Mouse (Mus musculus): ENCODE results near the gene Gm17657.

Gm17657 gene

DNA sequence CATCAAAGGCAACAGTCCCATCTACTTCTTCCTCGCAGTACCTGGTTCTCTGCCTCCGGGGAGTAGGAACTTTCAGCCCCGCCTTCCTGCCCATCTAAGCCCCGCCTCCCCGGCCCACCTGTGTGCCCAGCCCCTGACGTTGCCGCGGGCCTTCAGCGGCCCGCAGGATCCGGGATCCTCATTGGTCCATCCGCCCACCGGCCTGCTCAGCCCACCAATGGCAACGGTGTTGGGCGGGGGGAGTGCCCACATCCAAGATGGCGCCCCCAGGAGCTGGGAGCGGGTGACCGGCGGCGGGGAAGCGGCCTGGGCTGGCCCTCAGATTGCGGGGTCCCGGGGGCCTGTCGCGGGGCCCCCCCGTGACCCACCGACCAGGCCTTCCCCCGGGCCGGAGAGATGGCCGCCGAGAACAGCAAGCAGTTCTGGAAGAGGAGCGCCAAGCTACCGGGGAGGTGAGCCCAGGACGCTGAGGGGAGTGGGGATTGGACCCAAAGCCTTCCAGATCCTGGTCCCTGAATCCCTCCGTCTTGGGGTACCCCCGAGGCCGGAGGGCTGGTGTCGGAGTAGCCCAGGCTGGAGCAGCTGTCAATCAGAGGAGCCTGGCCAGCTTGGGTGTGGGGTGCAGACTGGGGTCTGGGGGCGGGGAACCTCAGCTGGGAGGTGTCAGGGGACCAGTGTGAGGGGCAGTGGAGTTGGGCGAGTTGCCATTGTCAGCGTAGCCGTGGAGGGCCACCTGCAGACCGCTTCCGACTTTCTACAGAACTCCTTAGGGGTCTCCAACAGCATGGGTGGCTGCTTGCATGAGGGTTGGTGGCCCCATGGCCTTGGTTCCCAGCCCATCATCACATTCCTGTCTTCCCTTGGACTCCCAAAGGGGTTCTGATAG, at the start of gene Gm17657, which contains the start of gene Tbc1d22b:
TSS of gene Gm17657 (minus strand) at position 96 of the 886 bp plus-strand sequence.
TSS of gene Tbc1d22b (plus strand) at position 243 of the 886 bp plus-strand sequence.
- DNase-seq, result peak; percentile 98

DNA sequence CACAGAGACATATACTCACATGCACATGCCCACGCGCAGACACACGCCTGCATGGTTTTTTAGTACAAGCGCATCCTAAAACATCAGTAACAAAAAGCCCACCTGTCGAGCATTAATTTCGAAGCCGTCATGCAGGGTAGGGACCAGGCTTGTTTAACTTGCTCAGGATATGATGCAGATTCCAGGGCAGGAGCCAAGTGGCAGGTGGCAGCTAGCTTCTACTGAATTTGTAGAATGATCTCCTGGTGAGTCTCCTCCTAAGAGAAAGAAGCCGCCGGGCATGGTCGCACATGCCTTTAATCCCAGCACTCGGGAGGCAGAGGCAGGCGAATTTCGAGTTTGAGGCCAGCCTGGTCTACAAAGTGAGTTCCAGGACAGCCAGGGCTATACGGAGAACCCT, 49.6 kb upstream of the Gm17657 start:
- no peak for DNase-seq

DNA sequence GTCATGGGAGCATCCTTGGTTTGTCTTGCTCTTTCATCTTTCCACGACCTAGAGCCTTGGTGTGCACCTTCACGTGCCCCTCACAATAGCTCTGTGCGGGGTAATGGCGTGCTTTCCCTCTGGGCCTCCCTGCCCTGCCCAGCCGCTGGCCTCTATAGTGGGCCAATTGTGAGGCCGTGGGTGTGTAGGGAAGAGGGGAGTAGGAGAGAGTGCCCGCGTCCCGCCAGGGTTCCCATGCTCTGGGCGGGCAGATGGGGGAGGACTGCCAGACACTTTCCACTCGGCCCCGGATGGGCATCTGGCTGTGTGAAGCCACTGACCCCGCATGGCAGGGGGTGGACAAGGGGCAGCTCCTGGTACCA, 47.3 kb upstream of the Gm17657 start:
- DNase-seq, result no peak

DNA sequence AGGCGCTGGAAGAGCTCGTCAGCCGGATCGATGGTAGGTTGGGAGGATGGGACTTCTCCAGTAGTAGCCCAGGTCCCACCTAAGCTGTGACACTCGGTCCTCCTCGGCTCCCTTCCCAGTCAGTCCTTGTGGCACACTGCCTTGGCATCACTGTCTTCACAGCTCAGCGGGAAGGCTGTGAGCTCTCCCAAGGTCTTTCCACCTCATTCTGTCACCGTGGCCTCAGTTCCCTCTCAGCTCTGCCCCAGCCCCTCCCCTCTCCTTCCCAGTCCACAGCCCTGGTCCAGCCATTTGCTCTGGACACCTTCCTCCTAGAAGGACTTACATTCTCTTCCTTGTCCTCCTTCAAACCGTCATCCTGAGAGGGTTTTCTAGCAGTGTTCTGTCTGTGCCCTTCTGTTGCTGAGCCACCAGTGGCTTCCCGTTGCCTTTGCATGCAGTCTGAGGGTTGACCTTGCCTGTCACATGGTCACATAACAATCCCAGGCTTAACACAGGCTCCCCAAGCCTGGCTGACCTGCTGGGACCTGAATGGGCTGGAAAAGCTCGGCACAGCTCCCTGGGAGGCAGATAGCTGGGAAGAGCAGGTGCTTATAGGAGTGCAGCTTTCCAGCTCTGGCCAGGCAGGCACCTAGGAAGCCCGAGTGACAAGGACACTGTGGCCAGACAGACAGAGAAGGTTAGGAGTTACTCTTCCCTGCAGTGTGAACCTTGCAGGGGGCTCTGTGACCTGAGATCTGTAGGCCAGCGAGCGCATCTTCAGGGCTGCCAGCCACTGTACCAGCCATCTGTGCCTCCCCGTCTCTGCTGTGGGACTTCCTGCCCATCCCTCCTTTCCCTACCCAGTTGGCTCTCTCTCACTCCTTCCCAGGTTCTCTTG, 46.7 kb upstream of the Gm17657 start:
- no peak for DNase-seq

DNA sequence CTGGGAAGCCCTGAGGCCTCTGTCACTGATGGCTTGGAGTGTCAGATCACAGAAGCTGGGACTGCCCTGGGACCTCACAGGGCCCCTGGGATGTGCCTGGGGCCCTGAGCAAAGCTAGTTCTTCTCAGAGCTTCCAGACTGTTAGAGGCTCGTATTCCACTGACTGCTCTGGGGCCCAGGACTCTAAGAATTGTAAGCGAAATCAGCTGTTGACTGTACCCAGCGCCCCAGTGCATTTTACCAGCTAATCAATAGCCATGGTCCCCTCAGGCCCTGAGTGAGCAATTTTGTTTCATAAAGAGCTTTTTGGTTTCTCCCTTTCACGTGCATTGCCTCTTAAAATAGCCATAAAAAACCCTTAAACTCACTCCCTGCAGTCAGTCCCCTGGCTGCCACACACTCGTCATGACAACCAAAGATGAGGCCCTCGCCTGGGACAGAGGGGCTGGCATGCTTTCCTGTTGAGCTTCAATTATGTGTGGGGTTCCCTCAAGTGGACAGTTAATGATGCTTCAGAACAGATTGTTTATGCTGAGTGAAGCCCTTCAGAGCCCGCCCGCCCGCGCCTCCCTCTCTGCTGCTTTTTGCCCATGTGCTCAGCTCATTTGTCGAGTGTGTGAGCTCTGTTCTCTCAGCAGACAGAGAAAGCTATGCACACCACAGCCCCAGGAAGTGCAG, 39.9 kb upstream of the Gm17657 start:
- DNase-seq, result no peak

DNA sequence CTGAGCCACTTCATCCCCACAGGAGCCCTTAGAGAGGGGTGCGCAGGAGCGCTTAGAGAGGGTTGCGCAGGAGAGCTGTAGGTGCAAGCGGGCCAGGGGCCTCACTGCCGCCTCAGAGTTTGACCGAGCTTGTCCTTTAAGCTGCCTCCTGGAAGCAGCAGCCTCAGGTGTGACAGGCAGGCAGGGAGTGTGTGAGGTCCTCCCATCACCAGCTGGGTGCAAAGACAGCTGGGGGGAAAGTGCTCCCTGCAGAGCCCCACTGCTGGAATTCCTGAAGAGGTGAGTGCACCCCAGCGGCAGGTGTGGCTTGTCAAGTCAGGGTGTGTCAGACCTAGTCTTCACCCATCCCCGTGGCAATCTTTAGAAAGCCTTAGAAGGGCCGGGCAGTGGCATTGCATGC, 37.5 kb upstream of the Gm17657 start:
- DNase-seq, result no peak

DNA sequence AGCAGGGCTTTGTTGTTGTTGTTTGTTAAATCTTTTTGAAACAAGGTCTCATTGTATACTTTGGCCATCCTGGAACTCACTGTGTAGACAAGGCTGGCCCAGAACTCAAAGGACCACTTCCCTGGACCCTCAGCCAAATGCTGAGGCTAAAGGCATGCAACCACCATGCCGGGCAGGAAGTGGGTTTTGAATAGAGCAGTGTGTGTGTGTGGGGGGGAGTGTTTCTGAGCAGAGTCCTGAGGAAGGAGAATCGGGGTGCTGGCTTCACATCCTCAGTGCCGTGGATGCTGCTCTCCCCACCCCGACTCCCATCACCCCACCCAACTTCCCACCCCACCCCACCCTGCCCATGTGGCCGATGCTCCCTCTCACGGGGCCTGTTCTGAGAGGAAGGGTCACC, 36.0 kb upstream of the Gm17657 start:
- DNase-seq, result no peak

DNA sequence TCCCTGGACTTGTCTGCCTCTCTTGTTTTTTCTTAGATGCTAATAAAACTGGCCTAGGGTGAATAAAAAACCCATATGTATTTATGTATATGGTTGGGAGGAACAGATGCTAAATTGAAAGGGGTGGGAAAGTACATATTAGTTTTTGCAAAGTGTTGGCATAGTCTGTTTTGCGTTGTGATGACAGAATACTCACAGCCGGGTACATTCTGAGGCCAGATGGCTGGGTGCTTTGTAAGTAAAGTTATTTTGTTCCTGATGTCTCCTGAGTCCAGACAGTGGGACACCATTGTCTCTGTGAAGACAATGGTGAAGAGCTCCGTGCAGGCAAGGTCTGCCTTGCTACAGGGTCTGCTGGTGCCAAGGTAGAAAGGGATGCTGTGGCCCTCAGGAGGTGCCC, 35.3 kb upstream of the Gm17657 start:
- DNase-seq, result no peak

DNA sequence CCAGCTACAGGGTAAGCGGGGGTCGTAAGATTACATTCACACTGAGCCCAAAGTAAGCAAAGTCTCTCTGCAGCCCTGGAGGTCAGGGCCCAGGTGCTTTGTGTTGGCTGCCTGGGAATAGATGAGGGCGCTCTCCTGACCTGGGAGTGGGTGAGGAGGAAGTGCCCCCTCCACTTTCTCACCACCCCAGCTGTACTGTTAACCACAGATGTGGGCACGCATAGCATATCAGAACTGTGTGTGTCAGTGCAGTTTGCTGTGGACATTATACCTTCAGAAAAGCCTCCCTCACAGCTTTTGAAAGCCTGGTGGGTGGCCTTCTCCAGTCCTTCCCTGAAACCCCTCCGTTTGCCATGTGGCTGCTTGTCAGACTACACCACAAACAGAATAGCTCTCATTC, 34.9 kb upstream of the Gm17657 start:
- no peak for DNase-seq

DNA sequence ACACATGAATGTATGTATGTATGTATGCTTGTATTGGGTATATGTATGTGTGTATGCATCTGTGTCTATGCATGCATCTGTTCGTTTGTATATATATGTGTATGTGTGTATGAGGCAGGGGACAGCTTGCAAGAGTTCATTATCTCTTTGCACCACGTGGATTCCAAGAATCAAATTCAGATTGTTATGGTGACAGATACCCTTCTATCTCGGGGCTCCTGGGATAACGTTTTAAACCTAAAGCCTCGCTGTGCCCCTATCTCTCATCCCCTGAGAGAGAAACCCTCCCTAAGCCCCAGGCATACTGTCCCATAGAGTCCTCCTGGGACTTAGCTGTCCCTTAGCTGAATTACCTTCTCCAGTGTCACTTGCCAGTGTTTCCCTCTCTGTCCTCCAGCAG, 34.1 kb upstream of the Gm17657 start:
- DNase-seq, result no peak

DNA sequence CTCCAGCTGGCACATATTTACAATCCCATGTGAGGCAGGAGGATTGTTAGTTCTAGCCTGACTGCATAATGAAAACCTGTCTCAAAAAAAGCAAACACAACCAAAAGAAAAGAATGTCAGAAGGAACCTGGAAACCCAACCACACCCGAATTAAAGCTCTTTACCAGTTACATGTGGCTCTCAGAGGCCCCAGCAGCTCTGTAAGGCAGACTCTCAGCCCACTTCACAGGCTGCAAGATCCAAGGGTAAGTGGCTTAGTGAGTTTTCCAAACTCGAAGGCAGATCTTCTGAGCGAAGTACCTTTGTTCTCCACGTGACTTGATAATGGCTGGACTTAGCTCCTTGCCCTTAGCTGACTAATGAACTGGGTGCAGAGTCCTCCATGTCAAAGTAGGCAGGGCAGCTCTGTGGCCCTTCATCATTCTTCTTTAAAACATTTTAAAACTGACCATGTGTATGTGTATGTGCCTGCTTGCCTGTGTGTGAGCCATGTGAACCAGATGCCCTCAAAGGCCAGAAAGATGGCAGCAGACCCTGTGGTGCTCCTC, 30.2 kb upstream of the Gm17657 start:
- DNase-seq, result peak; percentile 42

DNA sequence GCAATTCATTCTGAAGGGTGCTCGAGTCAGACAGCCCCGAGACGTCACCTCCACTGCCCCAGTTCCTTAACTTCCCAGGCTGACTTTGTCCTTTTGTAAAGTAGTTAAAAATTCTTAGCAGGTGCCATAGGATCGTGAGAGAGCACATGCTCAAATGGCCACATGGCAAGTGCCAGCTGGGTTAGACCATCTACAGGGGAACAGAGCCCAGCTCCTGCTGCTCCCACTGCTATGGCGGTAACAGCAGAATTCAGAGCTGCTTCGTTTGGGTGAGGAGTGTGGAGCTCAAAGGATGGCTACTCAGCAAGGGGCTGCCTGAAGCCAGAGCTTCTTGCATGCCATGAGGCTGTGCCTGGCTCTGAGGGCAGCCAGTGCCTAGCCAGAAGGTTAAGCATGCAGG, 20.4 kb upstream of the Gm17657 start:
- DNase-seq, result no peak

DNA sequence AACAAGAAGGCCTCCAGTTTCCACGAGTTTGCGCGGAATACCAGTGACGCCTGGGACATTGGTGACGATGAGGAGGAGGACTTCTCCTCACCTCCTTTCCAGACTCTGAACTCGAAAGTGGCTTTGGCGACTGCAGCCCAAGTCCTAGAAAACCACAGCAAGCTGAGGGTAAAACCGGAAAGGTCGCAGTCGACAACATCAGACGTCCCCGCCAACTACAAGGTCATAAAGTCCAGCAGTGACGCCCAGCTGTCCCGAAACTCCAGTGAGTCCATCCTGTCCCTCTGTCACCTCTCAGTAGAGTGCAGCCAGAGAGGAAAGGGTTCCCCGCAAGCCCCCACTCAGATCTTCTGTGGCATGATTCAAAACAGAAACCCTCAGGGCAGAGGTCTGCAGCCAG, 19.0 kb upstream of the Gm17657 start:
- DNase-seq, result no peak

DNA sequence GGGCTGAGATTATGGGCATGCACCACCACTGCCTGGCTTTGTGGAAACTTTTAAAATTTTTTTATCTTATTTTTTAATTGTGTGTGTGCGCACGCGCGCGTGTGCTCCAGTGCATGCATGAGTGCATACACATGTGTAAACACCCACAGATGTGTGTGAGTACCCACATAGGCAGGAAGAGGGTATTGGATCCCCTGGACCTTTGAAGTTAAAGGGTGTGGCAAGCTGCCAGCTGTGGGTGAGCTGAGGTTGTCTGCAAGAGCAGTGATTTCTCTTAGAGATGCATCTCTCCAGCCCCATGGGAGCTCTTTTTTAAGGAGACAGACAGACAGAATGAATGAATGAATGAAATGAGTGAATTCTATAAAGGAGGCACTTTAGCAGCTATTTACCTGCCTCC, 16.1 kb upstream of the Gm17657 start:
- DNase-seq, result no peak

DNA sequence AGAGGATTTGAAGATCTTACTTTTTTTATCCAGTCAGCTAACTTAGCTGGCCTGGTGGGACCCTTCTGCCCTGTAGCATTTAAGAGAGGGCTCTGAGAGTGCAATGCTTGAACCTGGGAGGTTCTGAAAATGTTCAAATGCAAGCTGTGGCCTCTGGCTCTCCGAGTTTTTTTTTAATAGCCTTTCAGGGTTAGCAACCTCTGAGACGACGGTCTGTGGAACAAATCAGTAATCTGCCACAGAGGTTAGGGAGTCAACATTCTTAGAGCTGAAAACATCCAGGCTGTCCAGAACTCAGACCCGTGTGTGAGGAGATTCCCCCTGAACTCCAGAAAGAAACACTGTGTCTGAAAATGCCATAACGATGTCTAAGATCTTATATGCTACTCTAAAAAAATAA, 9.0 kb upstream of the Gm17657 start:
- DNase-seq, result no peak

DNA sequence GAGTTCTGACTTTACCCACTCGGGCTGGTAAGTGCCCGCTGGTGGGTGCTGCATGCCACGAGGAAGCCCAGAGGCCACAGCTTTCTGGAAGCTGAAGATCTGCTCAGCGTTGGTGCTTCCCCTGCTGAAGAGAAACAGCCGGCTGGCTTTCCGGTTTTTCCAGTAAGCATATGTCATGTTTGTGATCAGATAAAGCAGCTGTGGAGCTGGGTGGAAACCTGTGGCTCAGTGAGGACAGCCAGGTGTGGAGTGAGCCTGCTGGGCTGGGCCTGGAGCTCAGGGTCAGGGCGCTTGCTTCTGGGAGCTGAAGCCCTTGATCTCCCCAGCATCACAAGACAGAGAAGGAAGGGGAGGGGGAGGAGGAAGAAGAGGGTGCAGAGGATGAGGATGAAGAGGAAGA, 7.5 kb upstream of the Gm17657 start:
- peak; percentile 13 for DNase-seq

DNA sequence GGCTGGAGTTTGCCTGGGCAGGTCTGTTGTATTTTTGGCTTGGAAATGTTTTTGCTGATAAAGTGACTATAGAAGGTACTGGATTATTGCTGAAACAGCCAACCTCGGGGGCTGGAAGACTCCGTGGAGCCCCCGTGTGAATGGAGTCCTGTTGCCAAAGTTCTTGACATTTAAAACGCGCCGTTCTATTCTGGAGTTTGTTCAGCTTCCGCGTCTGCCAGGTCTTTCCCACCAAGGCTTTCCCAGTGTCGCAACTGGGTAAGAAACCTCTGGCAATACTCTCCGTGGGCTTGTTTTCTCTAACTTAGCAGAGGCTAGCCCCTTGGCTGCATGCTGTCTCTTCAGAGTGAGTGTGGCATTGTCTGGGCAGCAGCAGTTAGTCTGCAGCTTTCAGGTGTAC, 7.0 kb upstream of the Gm17657 start:
- DNase-seq, result peak; percentile 6

DNA sequence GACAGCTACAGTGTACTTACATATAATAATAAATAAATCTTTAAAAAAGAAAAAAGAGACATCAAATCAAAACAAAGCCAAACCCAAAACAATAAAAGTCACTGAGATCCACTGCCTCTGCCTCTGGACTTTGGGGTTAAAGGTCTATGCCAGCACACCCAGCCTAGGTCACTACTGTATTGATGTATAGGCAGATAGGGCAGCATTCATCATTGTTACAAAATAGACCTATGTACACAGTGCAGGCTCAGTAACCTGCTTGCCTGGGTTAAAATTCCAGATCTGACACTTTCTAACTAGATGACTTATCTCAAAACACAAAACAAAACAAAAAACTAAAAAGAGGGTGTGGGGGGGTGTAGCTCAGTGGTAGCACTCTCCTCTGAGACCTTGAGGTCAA, 4.7 kb upstream of the Gm17657 start:
- no peak for DNase-seq

DNA sequence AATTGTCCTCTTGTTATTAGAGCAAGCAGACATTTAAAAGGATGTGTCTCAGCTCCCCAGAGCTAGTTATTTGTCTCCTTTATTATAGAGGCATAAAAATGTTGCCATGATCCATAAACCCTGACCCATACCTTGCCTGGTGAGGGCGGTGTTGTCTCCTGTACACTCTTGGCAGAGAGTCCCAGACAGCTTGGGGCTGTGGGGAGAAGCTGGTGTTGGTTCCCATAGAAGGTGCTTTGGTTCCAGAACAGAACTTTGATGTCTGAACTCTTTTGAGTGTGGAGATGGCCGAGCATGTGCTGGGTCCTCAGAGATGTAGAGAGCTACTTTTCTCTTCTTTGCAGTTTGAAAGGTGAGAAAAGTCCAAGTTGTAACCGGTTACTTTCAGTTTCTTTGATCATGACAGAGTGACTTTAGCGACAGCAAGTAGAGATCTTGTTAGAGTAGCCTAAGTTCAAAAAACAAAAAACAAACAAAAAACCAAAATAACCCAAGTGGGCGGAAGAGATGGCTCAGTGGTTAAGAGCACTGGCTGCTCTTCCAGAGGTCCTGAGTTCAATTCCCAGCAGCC, 2.8 kb upstream of the Gm17657 start, which contains the start of gene Tmem217:
TSS of gene Tmem217 (minus strand) at position 224 of the 571 bp plus-strand sequence.
- no peak for DNase-seq

DNA sequence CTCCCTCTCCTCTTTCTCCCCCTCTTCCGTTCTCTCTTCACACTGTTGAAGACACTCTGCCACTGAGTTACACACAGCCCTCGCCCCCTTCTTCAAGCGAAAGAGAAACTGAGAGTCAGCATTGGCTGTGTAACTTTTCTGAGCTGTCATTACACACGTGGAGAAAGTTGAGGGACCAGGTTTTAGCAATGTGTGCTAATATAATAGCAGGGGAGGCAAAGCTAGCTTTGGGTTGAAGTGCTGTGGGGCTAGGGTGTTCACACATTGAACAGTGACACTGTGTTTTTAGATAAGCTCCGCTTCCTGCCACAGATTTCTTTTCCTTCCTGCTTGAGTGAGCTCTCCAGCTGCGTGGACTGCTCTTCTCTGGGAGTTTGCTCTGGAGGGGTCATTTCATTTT, 1.6 kb upstream of the Gm17657 start:
- DNase-seq, result no peak

DNA sequence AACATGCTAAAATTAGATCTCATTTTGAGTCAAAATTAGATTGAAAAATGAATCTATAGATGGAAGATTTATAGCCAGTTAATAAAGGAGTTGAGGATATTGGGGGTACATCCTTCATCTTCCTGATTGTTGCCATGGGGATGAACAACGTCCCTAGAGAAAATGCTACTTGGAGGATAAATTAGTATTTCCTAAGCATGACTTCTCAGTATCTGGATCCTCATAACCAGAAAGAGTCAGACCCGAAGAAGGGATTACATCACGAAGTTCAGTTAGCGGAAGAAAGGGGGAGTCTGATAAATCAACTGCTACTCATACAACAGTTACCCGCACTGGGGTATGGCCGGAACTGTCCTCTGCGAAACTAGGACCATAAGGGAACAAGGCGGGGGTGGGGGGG, 444 bp downstream of the Gm17657 start:
- no peak for DNase-seq

DNA sequence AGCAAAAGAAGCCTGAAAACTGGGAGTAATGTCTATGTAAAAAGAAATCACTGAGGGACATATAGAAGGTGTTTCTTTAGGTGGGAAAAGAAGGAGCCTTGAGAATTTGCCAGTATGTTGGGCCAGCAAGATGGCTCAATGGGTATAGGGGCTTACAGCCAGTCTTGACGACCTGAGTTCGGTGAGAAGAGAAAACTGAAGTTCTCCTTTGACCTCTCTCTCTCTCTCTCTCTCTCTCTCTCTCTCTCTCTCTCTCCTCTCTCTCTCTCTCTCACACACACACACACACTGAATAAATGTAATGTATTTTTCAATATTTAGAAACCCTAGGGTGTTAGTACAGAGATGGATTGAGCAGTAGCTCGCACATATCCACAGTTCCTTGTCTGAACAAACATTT, 944 bp downstream of the Gm17657 start:
- DNase-seq, result no peak

DNA sequence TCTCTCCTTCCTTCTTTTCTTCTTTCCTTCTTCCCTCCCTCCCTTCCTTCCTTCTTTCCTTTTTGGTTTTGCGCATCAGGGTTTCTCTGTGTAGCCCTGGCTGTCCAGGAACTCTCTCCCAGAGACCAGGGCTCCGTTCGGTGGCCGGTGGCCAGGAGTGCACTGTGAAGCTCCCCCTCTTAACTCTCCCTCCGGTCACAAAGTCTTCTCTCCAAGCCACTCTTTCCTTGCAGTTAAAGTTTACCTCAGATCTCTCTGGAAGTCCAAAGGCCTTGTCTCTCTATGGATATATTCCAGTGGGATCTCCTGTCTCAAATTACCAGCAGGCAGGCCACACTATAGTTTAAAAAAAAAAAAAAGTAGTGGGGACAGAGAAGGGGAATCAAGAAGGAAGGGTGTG, 4.2 kb downstream of the Gm17657 start:
- no peak for DNase-seq

Measured in lung, postnatal 36 days (tissue).